In the genomic region with DNA sequence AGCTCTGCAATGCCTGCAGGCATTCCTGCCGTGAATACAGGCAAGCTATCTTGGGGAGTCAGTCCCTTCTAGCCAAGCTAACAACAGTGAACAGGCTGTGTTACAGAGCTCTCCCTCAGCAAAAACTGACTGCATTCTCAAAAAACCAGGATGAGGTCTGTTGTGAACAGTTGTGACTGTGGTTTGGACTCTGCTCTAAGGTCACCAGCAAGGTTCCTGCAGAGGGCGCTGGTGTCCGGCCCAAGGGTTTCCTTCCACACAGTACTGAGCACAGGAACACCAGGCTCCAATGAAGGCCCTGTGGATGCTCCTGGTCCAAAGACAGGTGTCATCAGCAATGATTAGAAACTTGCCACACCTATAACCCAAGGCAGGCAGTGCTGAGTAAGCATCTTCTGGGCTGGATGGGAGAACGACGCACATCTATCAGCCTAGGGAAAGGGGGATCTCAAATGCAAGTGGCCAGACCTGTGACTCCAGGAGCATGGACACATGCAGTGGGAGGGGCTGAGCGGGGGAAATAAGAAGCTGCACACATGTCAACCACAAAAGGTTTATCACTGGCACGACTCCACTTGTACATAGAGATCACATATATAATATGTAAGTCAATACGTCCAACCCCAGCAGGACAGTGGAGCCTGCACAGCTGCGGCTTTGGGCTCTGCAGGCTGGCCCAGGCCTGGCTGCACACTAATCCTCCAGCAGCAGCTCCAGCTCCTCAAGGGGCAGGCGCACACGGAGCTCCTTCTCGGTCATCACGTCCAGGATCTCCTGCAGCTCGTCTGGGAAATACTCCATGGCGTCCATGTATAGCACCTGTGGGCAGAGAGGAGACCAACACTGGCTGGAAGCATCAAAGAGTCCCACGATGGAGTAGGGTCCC, we compare ENCODE assay signal across 8 mouse cellular contexts. TPM values are rescaled to one million over a fixed set of nuclear protein-coding genes. Genes with fewer than 3 reads are reported as not detected.
DNase-seq lines count a peak whose midpoint lies in the region; ATAC-seq and TF ChIP-seq lines count a peak whose summit lies in the region.

No protein-coding gene starts in this region.

- no peak overlapping the region for H3K9ac ChIP-seq in embryonic facial prominence, embryonic 11.5 days (replicated peaks; ENCODE audit: low read length)
- no peak overlapping the region for H3K9ac ChIP-seq in lung, embryonic 14.5 days
- no peak overlapping the region for H3K9ac ChIP-seq in midbrain, postnatal 0 days (replicated peaks; ENCODE audit: low read length, poor library complexity, severe bottlenecking)

- no peak overlapping the region for H3K4me3 ChIP-seq in embryonic facial prominence, embryonic 11.5 days (ENCODE audit: low read depth, low read length)
- no peak overlapping the region for H3K4me3 ChIP-seq in embryonic facial prominence, embryonic 10.5 days
- no peak overlapping the region for H3K4me3 ChIP-seq in lung, embryonic 14.5 days (ENCODE audit: low read depth, low read length)
- H3K4me3 ChIP-seq in midbrain, postnatal 0 days (ENCODE audit: low read depth, low read length): no peak overlapping the region

- peaks cover 13% of the 10 kb centered on the region for H3K36me3 ChIP-seq in embryonic facial prominence, embryonic 11.5 days (replicated peaks; ENCODE audit: control insufficient read depth, insufficient read depth, low read depth, low read length)
- H3K36me3 ChIP-seq in embryonic facial prominence, embryonic 10.5 days (replicated peaks): peaks cover 100% of the 10 kb centered on the region
- H3K36me3 ChIP-seq in lung, embryonic 14.5 days (ENCODE audit: insufficient read depth): peaks cover 79% of the 10 kb centered on the region
- peaks cover 70% of the 10 kb centered on the region for H3K36me3 ChIP-seq in midbrain, postnatal 0 days (ENCODE audit: insufficient read depth, low read length)

- peak; percentile 2 for DNase-seq in embryonic facial prominence, embryonic 11.5 days (ENCODE audit: low spot score)
- no peak for DNase-seq in embryonic facial prominence, embryonic 10.5 days (ENCODE audit: low spot score)
- DNase-seq in lung, embryonic 14.5 days: peak; percentile 29
- DNase-seq in lung, postnatal 25 days (ENCODE audit: low spot score): no peak
- DNase-seq in midbrain, postnatal 0 days (ENCODE audit: low spot score): no peak
- no peak for DNase-seq in testis, postnatal 14 days (ENCODE audit: low spot score)
- no peak for DNase-seq in thymus, postnatal 10 days (ENCODE audit: low spot score in 2 of 2)

- no peak overlapping the region for H3K4me2 ChIP-seq in embryonic facial prominence, embryonic 11.5 days (ENCODE audit: low read depth, low read length)
- no peak overlapping the region for H3K4me2 ChIP-seq in lung, embryonic 14.5 days
- no peak overlapping the region for H3K4me2 ChIP-seq in midbrain, postnatal 0 days (ENCODE audit: low read depth, low read length, poor library complexity, severe bottlenecking)

- WGBS in embryonic facial prominence, embryonic 11.5 days: 78% methylated on average over 16 of the region's 16 CpGs
- 84% methylated on average over 16 of the region's 16 CpGs for WGBS in embryonic facial prominence, embryonic 10.5 days
- WGBS in lung, embryonic 14.5 days: 77% methylated on average over 16 of the region's 16 CpGs
- WGBS in midbrain, postnatal 0 days: 76% methylated on average over 16 of the region's 16 CpGs

- H3K4me1 ChIP-seq in embryonic facial prominence, embryonic 11.5 days (ENCODE audit: control insufficient read depth, insufficient read depth, low read length): no peaks in the 10 kb centered on the region
- H3K4me1 ChIP-seq in embryonic facial prominence, embryonic 10.5 days: no peaks in the 10 kb centered on the region
- peaks cover 3% of the 10 kb centered on the region; the same call in 1 of the 2 replicates for H3K4me1 ChIP-seq in lung, embryonic 14.5 days (ENCODE audit: insufficient read depth)
- H3K4me1 ChIP-seq in midbrain, postnatal 0 days (ENCODE audit: insufficient read depth, low read length): no peaks in the 10 kb centered on the region

- no peak overlapping the region for H3K27ac ChIP-seq in embryonic facial prominence, embryonic 11.5 days (replicated peaks; ENCODE audit: low read depth, low read length)
- H3K27ac ChIP-seq in embryonic facial prominence, embryonic 10.5 days (replicated peaks): no peak overlapping the region
- no peak overlapping the region for H3K27ac ChIP-seq in lung, embryonic 14.5 days (ENCODE audit: low read depth)
- H3K27ac ChIP-seq in midbrain, postnatal 0 days (ENCODE audit: low read depth, low read length): no peak overlapping the region

- ATAC-seq in embryonic facial prominence, embryonic 11.5 days (replicated peaks; ENCODE audit: insufficient number of reproducible peaks, low FRiP score, low TSS enrichment, low read depth): no peak
- ATAC-seq in lung, embryonic 14.5 days (ENCODE audit: insufficient read depth): no peak
- peak; percentile 49; the same call in 1 of the 2 replicates for ATAC-seq in common myeloid progenitor, adult 5-6 weeks (replicated peaks; ENCODE audit: low read depth, poor library complexity, severe bottlenecking)
- no peak for ATAC-seq in midbrain, postnatal 0 days (ENCODE audit: low FRiP score)

- peak; percentile 39 for TF ChIP-seq CTCF in lung, embryonic 14.5 days (IDR thresholded peaks at IDR 0.05; ENCODE audit: low read depth)
- peak; percentile 50 for TF ChIP-seq CTCF in midbrain, postnatal 0 days (IDR thresholded peaks at IDR 0.05)

- H3K27me3 ChIP-seq in embryonic facial prominence, embryonic 11.5 days (ENCODE audit: control insufficient read depth, insufficient read depth, low read length): no peaks in the 10 kb centered on the region
- no peaks in the 10 kb centered on the region for H3K27me3 ChIP-seq in embryonic facial prominence, embryonic 10.5 days (replicated peaks; ENCODE audit: low read depth, poor library complexity, severe bottlenecking)
- H3K27me3 ChIP-seq in lung, embryonic 14.5 days (ENCODE audit: insufficient read depth, low read length): no peaks in the 10 kb centered on the region
- H3K27me3 ChIP-seq in midbrain, postnatal 0 days (ENCODE audit: insufficient read depth, low read length): no peaks in the 10 kb centered on the region

- H3K9me3 ChIP-seq in embryonic facial prominence, embryonic 11.5 days (replicated peaks; ENCODE audit: control insufficient read depth, low read length): no peaks in the 10 kb centered on the region
- H3K9me3 ChIP-seq in embryonic facial prominence, embryonic 10.5 days: no peaks in the 10 kb centered on the region
- H3K9me3 ChIP-seq in lung, embryonic 14.5 days (ENCODE audit: low read depth, low read length): no peaks in the 10 kb centered on the region
- H3K9me3 ChIP-seq in midbrain, postnatal 0 days (ENCODE audit: low read length): no peaks in the 10 kb centered on the region

RNA-seq across cellular contexts. Expression of gene Psmc1, which starts 15.2 kb away (rescaled TPM):
- 433 and 457 TPM in 2 replicates for polyA plus RNA-seq in embryonic facial prominence, embryonic 11.5 days (2014; fragmentation: Nextera tagmentation; extraction: Ambion mirVana)
- polyA plus RNA-seq in embryonic facial prominence, embryonic 10.5 days (2016; fragmentation: Nextera tagmentation; extraction: Ambion mirVana): 392 and 405 TPM in 2 replicates
- 308 and 325 TPM in 2 replicates for polyA plus RNA-seq in lung, embryonic 14.5 days (2014; fragmentation: Nextera tagmentation; extraction: Ambion mirVana)
- 258 and 298 TPM in 2 replicates for total RNA-seq in common myeloid progenitor, adult 5-6 weeks (2017)
- 95.3 and 124 TPM in 2 replicates for total RNA-seq in midbrain, postnatal 0 days (2014; rRNA removed)
- 289 and 306 TPM in 2 replicates for polyA plus RNA-seq in midbrain, postnatal 0 days (2015; fragmentation: Nextera tagmentation; extraction: Ambion mirVana)

RNA-seq across cellular contexts. Expression of gene Nrde2, which starts 34.3 kb away (rescaled TPM):
- 11.0 and 11.5 TPM in 2 replicates for polyA plus RNA-seq in embryonic facial prominence, embryonic 11.5 days (2014; fragmentation: Nextera tagmentation; extraction: Ambion mirVana)
- polyA plus RNA-seq in embryonic facial prominence, embryonic 10.5 days (2016; fragmentation: Nextera tagmentation; extraction: Ambion mirVana): 16.0 and 16.2 TPM in 2 replicates
- 14.5 and 16.7 TPM in 2 replicates for polyA plus RNA-seq in lung, embryonic 14.5 days (2014; fragmentation: Nextera tagmentation; extraction: Ambion mirVana)
- 35.2 and 39.8 TPM in 2 replicates for total RNA-seq in common myeloid progenitor, adult 5-6 weeks (2017)
- 13.9 and 23.4 TPM in 2 replicates for total RNA-seq in midbrain, postnatal 0 days (2014; rRNA removed)
- polyA plus RNA-seq in midbrain, postnatal 0 days (2015; fragmentation: Nextera tagmentation; extraction: Ambion mirVana): 12.9 and 13.1 TPM in 2 replicates

Comparison
In these comparisons a context has a peak if more than half of its experiments do, and no peak if none do; other contexts are left out.
1. DNase-seq: peak in embryonic facial prominence, embryonic 11.5 days (single experiment) and lung, embryonic 14.5 days (single experiment); none in embryonic facial prominence, embryonic 10.5 days (single experiment), lung, postnatal 25 days (single experiment), midbrain, postnatal 0 days (single experiment), testis, postnatal 14 days (single experiment) and thymus, postnatal 10 days (0 of 2).